Mouse (Mus musculus) CD4-positive, CD25-positive, alpha-beta regulatory T cell, adult 4 months (primary cell): Measurements from ENCODE around the gene Med12l. TPM values are rescaled to one million over a fixed set of nuclear protein-coding genes. Genes with fewer than 3 reads are reported as not detected.

Experiments used
- ATAC-seq: one replicate; pipeline ENCODE4 v1.8.0; 2017
- polyA plus RNA-seq, 2 experiments: library from polyadenylated mRNA; unstranded; fragments of 100-300 nt; shearing (Covaris generic); gene quantifications; one replicate each; pipeline ENCODE4 v1.2.1; 2017

The Med12l gene
- polyA plus RNA-seq, 2 experiments from 2014 or later, result 0.50 to 0.61 TPM

DNA sequence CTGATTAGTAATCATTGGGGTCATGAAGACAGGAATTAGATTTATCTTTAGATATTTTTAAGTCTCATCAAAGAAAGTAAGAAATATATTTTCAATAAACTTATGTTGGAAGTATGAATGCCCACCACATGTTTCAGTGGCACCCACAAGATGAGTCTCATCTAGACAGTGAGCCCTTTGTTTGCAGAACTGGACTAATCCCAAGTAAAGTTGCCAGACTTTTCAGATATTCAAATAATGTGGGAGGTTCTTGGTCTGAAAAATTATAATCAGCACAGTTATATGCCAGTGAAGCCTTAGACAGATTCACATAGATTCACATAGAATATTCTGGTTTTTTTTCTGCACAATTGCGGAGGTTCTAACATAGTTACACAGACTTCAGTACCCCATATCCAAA, 244.8 kb downstream of the Med12l start:
- ATAC-seq, result no peak

- ATAC-seq, result no peak
Measured at GRCm38 (mm10) chr3:59257740-59258664, 252.4 kb downstream of the Med12l start.

DNA sequence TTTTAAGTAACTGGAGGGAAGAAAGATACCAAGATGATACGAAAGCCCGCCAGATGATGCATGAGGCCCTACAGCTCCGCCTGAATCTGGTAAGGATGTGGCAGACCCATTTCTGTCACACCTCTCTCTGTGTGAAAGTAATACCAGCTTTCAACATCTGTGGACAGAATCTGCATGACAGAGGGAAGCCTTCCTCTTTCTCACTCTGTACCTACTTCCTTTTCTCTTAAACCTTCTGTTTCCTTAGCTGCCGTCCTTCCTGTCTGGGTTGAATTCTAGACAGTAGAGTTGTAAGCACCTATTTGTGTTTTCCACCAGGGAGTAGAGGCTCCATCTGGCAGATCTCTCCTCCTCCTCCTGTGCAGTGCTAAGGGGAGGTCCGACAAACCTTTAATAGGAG, 255.1 kb downstream of the Med12l start:
- ATAC-seq, result peak; percentile 75

GRCm38 (mm10) chr3:59261709-59262472, 256.3 kb downstream of the Med12l start:
- ATAC-seq, result peak; percentile 65

GRCm38 (mm10) chr3:59262704-59263103, 257.1 kb downstream of the Med12l start, which contains the start of gene P2ry12:
TSS of gene P2ry12 (minus strand) at chr3:59262871.
- ATAC-seq, result no peak

DNA sequence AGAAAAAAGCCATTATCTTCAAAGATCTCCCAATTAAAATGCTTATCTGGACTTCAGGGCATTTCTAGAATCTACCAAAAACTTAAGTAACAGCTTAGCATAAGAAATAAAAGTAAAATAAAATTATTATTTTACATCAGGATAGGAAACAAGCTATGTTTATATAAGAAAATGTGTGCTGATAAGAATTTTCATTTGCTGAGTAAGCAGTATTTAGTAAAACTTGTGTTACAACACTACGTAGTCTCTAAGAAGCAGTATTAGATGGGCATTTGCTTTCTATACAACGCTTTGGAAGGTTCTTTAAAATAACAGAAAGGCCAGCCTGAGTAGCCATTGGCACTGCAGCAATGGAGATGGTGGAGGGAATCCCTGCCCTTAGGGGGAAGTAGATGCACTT, 257.8 kb downstream of the Med12l start:
- ATAC-seq, result no peak

- no peak for ATAC-seq
Measured at GRCm38 (mm10) chr3:59263988-59264387, 258.4 kb downstream of the Med12l start.

DNA sequence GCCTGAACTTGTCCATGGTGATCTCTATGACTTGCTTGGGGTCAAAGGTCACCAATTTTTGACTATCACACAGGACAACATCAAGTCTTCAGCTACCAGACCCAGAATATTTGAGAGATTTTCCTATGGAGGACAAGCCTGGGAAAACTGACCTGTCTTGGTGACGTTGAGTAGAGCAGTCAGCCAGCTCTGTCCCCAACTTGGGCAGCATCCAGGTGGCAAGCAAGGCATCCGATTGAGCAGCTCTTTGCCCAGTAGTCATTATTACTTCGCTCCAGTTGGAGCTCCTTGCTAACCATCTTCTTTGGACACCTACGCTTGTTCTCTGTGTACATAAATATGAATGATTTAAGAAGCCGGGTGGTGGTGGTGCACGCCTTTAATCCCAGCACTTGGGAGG, 265.2 kb downstream of the Med12l start:
- ATAC-seq, result no peak

DNA sequence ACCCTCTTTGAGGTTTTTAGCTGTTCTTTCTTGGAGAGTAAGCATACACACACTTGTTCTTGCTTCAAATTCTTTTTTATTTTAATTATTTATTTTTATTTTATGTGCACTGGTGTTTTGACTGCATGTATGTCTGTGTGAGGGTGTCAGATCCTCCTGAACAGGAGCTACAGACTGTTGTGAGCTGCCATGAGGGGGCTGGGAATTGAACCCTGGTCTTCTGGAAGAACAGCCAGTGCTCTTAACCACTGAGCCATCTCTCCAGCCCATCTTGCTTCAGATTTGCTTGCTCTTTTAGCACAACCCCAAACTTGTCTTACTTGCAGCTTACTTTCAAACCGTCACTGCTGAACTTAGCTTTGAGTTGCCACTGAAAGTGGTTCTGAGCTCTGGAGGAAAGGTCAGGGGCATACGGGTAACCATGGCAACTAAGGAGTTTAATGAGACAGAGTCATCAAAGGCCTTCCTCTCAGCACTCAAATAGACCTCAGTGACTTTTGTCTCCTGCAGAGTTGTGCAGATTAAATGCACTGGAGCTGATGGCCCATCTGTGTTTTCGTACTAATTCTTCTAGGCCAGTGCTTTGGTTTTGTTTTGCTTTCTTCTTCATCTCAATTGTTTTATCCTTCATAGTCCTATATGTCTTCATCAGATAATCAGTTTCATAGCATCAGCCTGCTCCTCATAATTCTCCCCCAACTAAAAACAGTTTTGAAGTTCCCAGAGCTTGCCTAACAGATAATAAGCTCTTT, 272.1 kb downstream of the Med12l start:
- ATAC-seq, result peak; percentile 92

DNA sequence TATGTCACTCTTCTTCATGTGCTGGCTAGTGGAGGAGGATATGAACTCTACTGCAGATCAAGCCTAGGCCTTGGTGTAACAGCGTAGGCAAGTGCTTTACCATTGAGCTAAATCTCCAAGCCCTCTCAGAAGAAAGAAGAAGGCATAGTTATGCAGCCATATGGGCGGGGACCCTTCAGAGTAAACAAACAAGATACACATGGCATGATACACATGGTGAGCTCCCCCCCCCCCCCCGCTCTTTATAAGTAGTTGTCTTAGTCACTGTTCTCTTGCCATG, 272.6 kb downstream of the Med12l start:
- ATAC-seq, result peak; percentile 10

DNA sequence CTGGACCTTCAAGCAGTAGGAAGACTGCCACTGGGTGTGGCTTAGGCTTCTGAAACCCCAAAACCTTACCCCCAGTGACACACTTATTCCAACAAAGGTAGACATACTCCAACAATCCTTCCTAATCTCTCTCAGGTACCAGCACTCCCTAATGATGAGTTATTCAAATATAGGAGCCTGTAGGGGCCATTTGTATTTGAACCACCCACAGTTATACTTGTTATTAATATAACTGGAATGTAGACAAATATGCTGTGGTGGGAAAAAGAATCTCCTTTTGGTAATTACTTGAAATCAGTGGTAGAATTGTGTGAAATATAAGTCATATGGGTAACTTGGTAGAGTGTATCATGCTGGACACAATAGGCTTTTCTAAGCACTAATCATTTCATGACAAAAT, 273.0 kb downstream of the Med12l start:
- no peak for ATAC-seq

GRCm38 (mm10) chr3:59290551-59290950, 284.9 kb downstream of the Med12l start:
- no peak for ATAC-seq

GRCm38 (mm10) chr3:59293437-59294199, 288.0 kb downstream of the Med12l start:
- no peak for ATAC-seq

DNA sequence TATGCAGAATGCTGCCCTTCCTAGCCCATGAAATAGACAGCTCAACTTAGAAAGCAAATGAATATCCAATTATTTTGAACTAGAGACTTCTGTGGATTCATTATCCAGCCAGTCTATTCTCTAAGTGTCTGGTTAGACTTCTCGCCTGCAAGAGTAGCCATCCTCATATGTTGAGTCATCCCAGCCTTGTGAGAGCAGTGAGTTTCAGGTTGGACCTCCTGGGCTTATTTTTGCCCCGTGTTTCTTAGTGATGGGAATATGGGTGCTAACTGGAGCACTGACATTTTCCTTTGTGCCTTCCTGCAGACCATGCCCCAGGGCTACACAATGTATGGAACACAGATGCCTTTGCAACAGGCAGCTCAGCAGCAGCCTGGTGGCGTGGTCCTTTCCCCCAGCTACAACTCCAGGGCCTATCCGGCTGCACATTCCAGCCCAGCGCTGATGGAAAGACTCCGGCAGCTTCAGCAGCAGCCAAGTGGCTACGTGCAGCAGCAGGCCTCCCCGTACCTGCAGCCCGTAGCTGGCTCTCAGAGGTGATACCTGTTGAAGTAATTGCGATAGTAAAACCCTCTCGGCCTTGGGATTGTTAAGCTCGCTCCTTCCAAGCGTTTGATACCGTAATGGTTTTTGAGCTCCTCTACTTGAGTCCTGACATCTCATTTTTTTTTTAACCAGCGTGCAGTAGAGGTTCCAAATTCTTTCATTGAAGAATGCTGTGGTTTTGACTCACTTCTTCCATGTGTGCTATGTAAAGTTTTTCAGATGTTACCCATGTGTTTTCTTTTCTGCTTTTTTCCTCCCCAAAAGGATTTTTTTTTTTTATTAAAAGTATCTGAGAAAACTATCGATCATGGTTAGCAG, 290.3 kb downstream of the Med12l start:
- peak; percentile 60 for ATAC-seq

- peak; percentile 81 for ATAC-seq
Measured at GRCm38 (mm10) chr3:59296563-59297130, 291.0 kb downstream of the Med12l start.

- ATAC-seq, result no peak
Measured at GRCm38 (mm10) chr3:59297653-59298052, 292.0 kb downstream of the Med12l start.

- ATAC-seq, result no peak
Measured at GRCm38 (mm10) chr3:59304944-59305343, 299.3 kb downstream of the Med12l start.

DNA sequence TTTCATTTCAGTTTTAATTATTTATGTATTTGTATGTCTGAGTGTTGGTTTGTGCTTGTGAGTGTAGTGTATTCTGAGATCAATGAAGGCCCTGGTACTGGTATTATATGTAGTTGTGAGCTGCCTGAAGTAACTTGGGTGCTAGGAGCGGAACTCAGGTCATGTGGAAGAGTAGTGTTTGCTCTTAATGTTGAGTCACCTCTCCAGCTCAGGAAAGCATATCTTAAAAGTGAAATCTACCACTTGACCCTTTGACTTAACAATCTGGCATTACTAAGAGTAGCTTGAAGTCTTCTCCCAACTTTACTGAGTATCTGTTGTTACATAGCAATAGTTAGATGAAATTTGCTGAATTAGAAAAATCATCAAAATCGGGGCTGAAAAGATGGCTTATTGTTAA, 299.9 kb downstream of the Med12l start:
- ATAC-seq, result no peak

GRCm38 (mm10) chr3:59312610-59313009, 307.0 kb downstream of the Med12l start:
- no peak for ATAC-seq

GRCm38 (mm10) chr3:59316077-59316476, 310.5 kb downstream of the Med12l start:
- no peak for ATAC-seq
